Mouse (Mus musculus): Measurements from ENCODE around the gene Cldnd2. TPM values are rescaled to one million over a fixed set of nuclear protein-coding genes. Genes with fewer than 3 reads are reported as not detected.

Cldnd2 gene
- polyA plus RNA-seq, 1 experiment from 2014 or later = 0.21 TPM

- peak; percentile 22 for DNase-seq (ENCODE audit: low spot score)
- ATAC-seq = no peak
- Histone ChIP-seq H3K4me3 (ENCODE audit: low read depth, low read length) (peak overlapping the region; percentile 57), H3K36me3 (ENCODE audit: insufficient read depth, low read length) (no peaks in the 10 kb centered on the region), H3K4me1 (ENCODE audit: insufficient read depth, low read depth, low read length) (peaks cover 7% of the 10 kb centered on the region; the same call in 1 of the 2 replicates), H3K9me3 (ENCODE audit: low read length) (no peaks in the 10 kb centered on the region), H3K9ac (replicated peaks; ENCODE audit: low read depth) (0 out of 2 replicates have a peak overlapping the region, but pooled peaks have one; percentile 23), H3K4me2 (replicated peaks; ENCODE audit: low read depth, low read length) (peak overlapping the region; percentile 89), H3K27ac (ENCODE audit: low read length) (no peak overlapping the region), H3K27me3 (replicated peaks; ENCODE audit: insufficient read depth, low read length) (0 out of 2 replicates have a peak, but pooled peaks cover 4% of the 10 kb centered on the region)
- WGBS = 6% methylated on average over 35 of the region's 35 CpGs
- TF ChIP-seq EP300 (IDR thresholded peaks at IDR 0.05) (no peak), CTCF (IDR thresholded peaks at IDR 0.05) (peak; percentile 64)
Observed at GRCm38 (mm10) chr7:43464864-43465343, 24.3 kb downstream of the Cldnd2 start.

- peaks cover 7% of the 10 kb centered on the region; the same call in 1 of the 2 replicates for H3K4me1 ChIP-seq (ENCODE audit: insufficient read depth, low read depth, low read length)
- H3K4me2 ChIP-seq (replicated peaks; ENCODE audit: low read depth, low read length) = peak overlapping the region; percentile 89
- H3K27me3 ChIP-seq (replicated peaks; ENCODE audit: insufficient read depth, low read length) = 0 out of 2 replicates have a peak, but pooled peaks cover 4% of the 10 kb centered on the region
- DNase-seq (ENCODE audit: low spot score) (peak; percentile 98), ATAC-seq (peak; percentile 89)
- under 1% methylated on average over 33 of the region's 33 CpGs for WGBS
- H3K9me3 ChIP-seq (ENCODE audit: low read length) = no peaks in the 10 kb centered on the region
- peak overlapping the region; percentile 57 for H3K4me3 ChIP-seq (ENCODE audit: low read depth, low read length)
- peak overlapping the region; percentile 23; the same call in 1 of the 2 replicates for H3K9ac ChIP-seq (replicated peaks; ENCODE audit: low read depth)
- TF ChIP-seq CTCF (IDR thresholded peaks at IDR 0.05) (no peak; the same call in 1 of the 2 replicates), EP300 (IDR thresholded peaks at IDR 0.05) (no peak)
- H3K36me3 ChIP-seq (ENCODE audit: insufficient read depth, low read length) = no peaks in the 10 kb centered on the region
- H3K27ac ChIP-seq (ENCODE audit: low read length) = peak overlapping the region; percentile 47
Observed at GRCm38 (mm10) chr7:43465344-43466098, 24.9 kb downstream of the Cldnd2 start.

- DNase-seq (ENCODE audit: low spot score) (peak; percentile 92), ATAC-seq (peak; percentile 75)
- H3K27ac ChIP-seq (ENCODE audit: low read length) = peak overlapping the region; percentile 47
- peak overlapping the region; percentile 57 for H3K4me3 ChIP-seq (ENCODE audit: low read depth, low read length)
- peak overlapping the region; percentile 89 for H3K4me2 ChIP-seq (replicated peaks; ENCODE audit: low read depth, low read length)
- no peaks in the 10 kb centered on the region for H3K36me3 ChIP-seq (ENCODE audit: insufficient read depth, low read length)
- peaks cover 7% of the 10 kb centered on the region; the same call in 1 of the 2 replicates for H3K4me1 ChIP-seq (ENCODE audit: insufficient read depth, low read depth, low read length)
- 1% methylated on average over 32 of the region's 33 CpGs for WGBS
- H3K27me3 ChIP-seq (replicated peaks; ENCODE audit: insufficient read depth, low read length) = 0 out of 2 replicates have a peak, but pooled peaks cover 4% of the 10 kb centered on the region
- TF ChIP-seq EP300 (IDR thresholded peaks at IDR 0.05) (no peak), CTCF (IDR thresholded peaks at IDR 0.05) (peak; percentile 97)
- peak overlapping the region; percentile 9; the same call in 1 of the 2 replicates for H3K9ac ChIP-seq (replicated peaks; ENCODE audit: low read depth)
- H3K9me3 ChIP-seq (ENCODE audit: low read length) = no peaks in the 10 kb centered on the region
Observed at GRCm38 (mm10) chr7:43466099-43466694, 25.6 kb downstream of the Cldnd2 start.

- TF ChIP-seq CTCF (IDR thresholded peaks at IDR 0.05) = peak; percentile 64
- no peak for TF ChIP-seq EP300 (IDR thresholded peaks at IDR 0.05)
- ATAC-seq (no peak), DNase-seq (ENCODE audit: low spot score) (peak; percentile 26)
- WGBS = 40% methylated on average over 8 of the region's 8 CpGs
- no peak overlapping the region for H3K4me2 ChIP-seq (replicated peaks; ENCODE audit: low read depth, low read length)
- no peaks in the 10 kb centered on the region for H3K27me3 ChIP-seq (replicated peaks; ENCODE audit: insufficient read depth, low read length)
- H3K4me3 ChIP-seq (ENCODE audit: low read depth, low read length) = no peak overlapping the region
- no peak overlapping the region for H3K27ac ChIP-seq (ENCODE audit: low read length)
- H3K36me3 ChIP-seq (ENCODE audit: insufficient read depth, low read length) = no peaks in the 10 kb centered on the region
- H3K9ac ChIP-seq (replicated peaks; ENCODE audit: low read depth) = no peak overlapping the region
- H3K9me3 ChIP-seq (ENCODE audit: low read length) = no peaks in the 10 kb centered on the region
- no peaks in the 10 kb centered on the region for H3K4me1 ChIP-seq (ENCODE audit: insufficient read depth, low read depth, low read length)
Observed at GRCm38 (mm10) chr7:43470373-43470772, 29.8 kb downstream of the Cldnd2 start.

- TF ChIP-seq EP300 (IDR thresholded peaks at IDR 0.05) (no peak), CTCF (IDR thresholded peaks at IDR 0.05) (peak; percentile 51)
- Histone ChIP-seq H3K4me2 (replicated peaks; ENCODE audit: low read depth, low read length) (no peak overlapping the region), H3K9me3 (ENCODE audit: low read length) (no peaks in the 10 kb centered on the region), H3K27ac (ENCODE audit: low read length) (no peak overlapping the region), H3K4me1 (ENCODE audit: insufficient read depth, low read depth, low read length) (no peaks in the 10 kb centered on the region), H3K27me3 (replicated peaks; ENCODE audit: insufficient read depth, low read length) (0 out of 2 replicates have a peak, but pooled peaks cover 7% of the 10 kb centered on the region), H3K4me3 (ENCODE audit: low read depth, low read length) (no peak overlapping the region), H3K9ac (replicated peaks; ENCODE audit: low read depth) (no peak overlapping the region), H3K36me3 (ENCODE audit: insufficient read depth, low read length) (no peaks in the 10 kb centered on the region)
- ATAC-seq = peak; percentile 48
- peak; percentile 27 for DNase-seq (ENCODE audit: low spot score)
- 10% methylated on average over 22 of the region's 23 CpGs for WGBS
Observed at GRCm38 (mm10) chr7:43475706-43476105, 35.1 kb downstream of the Cldnd2 start.

DNA sequence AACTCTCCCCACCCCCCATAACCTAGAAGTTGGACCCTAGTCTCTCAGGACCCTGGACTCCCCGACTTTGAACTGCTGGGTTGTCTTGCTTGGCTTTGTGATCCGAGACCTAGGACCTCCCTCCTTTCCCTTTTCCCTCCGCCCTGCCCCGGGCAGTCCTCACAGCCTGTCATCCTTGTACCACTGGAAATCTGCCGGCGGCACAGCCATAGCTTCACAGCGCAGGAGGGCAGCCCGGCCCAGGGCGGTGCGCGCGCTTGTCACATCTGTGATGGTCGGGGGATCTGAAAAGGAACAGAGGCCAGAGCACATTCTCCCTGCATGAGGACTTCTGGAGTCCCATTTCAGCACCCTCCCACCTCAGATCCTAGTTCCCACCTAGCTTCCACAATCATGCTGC, 35.8 kb downstream of the Cldnd2 start:
- Histone ChIP-seq H3K9me3 (ENCODE audit: low read length) (no peaks in the 10 kb centered on the region), H3K4me1 (ENCODE audit: insufficient read depth, low read depth, low read length) (no peaks in the 10 kb centered on the region), H3K27ac (ENCODE audit: low read length) (no peak overlapping the region), H3K36me3 (ENCODE audit: insufficient read depth, low read length) (no peaks in the 10 kb centered on the region), H3K27me3 (replicated peaks; ENCODE audit: insufficient read depth, low read length) (0 out of 2 replicates have a peak, but pooled peaks cover 7% of the 10 kb centered on the region), H3K4me2 (replicated peaks; ENCODE audit: low read depth, low read length) (no peak overlapping the region), H3K9ac (replicated peaks; ENCODE audit: low read depth) (no peak overlapping the region), H3K4me3 (ENCODE audit: low read depth, low read length) (no peak overlapping the region)
- TF ChIP-seq EP300 (IDR thresholded peaks at IDR 0.05) (no peak), CTCF (IDR thresholded peaks at IDR 0.05) (no peak)
- ATAC-seq = no peak
- no peak for DNase-seq (ENCODE audit: low spot score)
- WGBS = 8% methylated on average over 13 of the region's 13 CpGs
